Mouse (Mus musculus): ENCODE measurements around the gene Phf7.

GRCm38 (mm10) chr14:31216846-31217245, 34.3 kb downstream of the Phf7 start, which contains the start of gene Nisch:
- TF ChIP-seq CTCF (IDR thresholded peaks at IDR 0.05; ENCODE audit: extremely low read depth, insufficient read depth, insufficient read length, insufficient replicate concordance): no peak
- TF ChIP-seq POLR2A (IDR thresholded peaks at IDR 0.05; ENCODE audit: low read depth, low read length): no peak

All from spleen, adult 2 months (tissue).